Mouse (Mus musculus) midbrain, embryonic 16.5 days (tissue): ENCODE results near the gene Insm1. TPM values are rescaled to one million over a fixed set of nuclear protein-coding genes. Genes with fewer than 3 reads are reported as not detected.
A peak's percentile ranks its signal among the peaks of the same experiment; 100 is the strongest.

Source experiments
- ATAC-seq: fragments of 200-750 bp; cut with Nextera tagmentation; 2 replicates; pipeline ENCODE4 v1.8.0; 2017; ENCODE audit warnings: moderate TSS enrichment
- H3K27ac ChIP-seq: fragments of 300-500 bp; sonication (generic); 2 replicates; pipeline ENCODE4 v1.5.1; 2014; ENCODE audit warnings: mild to moderate bottlenecking, low read length, mixed read lengths
- H3K27me3 ChIP-seq: fragments of 300-500 bp; sonication (generic); 2 replicates; pipeline ENCODE4 v1.6.1; 2014; ENCODE audit warnings: low read depth, low read length, mixed read lengths; ENCODE audit not compliant: control insufficient read depth, insufficient read depth
- H3K36me3 ChIP-seq: fragments of 300-500 bp; sonication (generic); 2 replicates; pipeline ENCODE4 v1.6.1; 2014; ENCODE audit warnings: mild to moderate bottlenecking, low read length, moderate library complexity, mixed read lengths; ENCODE audit not compliant: control insufficient read depth, insufficient read depth
- H3K4me1 ChIP-seq: fragments of 300-500 bp; sonication (generic); 2 replicates; pipeline ENCODE4 v1.6.1; 2014; ENCODE audit warnings: mild to moderate bottlenecking, low read length, mixed read lengths; ENCODE audit not compliant: control insufficient read depth, insufficient read depth
- H3K4me2 ChIP-seq: fragments of 300-500 bp; sonication (generic); 2 replicates; pipeline ENCODE4 v1.6.1; 2014; ENCODE audit warnings: mild to moderate bottlenecking, low read length, mixed read lengths
- H3K4me3 ChIP-seq: fragments of 300-500 bp; sonication (generic); 2 replicates; pipeline ENCODE4 v1.5.1; 2014; ENCODE audit warnings: low read depth, mild to moderate bottlenecking, low read length, moderate library complexity, mixed read lengths
- H3K9ac ChIP-seq: fragments of 300-500 bp; sonication (generic); 2 replicates; pipeline ENCODE4 v1.6.1; 2014; ENCODE audit warnings: low read depth, low read length, mixed read lengths
- H3K9me3 ChIP-seq: fragments of 300-500 bp; sonication (generic); replicated peaks from 2 replicates; pipeline ENCODE4 v1.6.1; 2014; ENCODE audit warnings: mild to moderate bottlenecking, low read length, mixed read lengths; ENCODE audit not compliant: control insufficient read depth, poor library complexity, severe bottlenecking
- WGBS: fragments of 180-500 bp; shearing (Covaris S2); extraction: QIAGEN DNeasy Blood & Tissue Kit; methylation state at CpG from one replicate; pipeline ENCODE4 v1.1.7; 2014; 5-methylcytosine and 5-hydroxymethylcytosine counted together
- polyA plus RNA-seq: library from polyadenylated mRNA; unstranded; fragments of >200 nt; fragmentation: Nextera tagmentation; extraction: Ambion mirVana; gene quantifications from 2 replicates; pipeline ENCODE4 v1.2.1, GENCODE M21; 2015

Gene Insm1
- polyA plus RNA-seq, 1 experiment from 2014 or later: 2.7 TPM

GRCm38 (mm10) chr2:146239196-146239747 is 17.6 kb downstream of the Insm1 start:
- Histone ChIP-seq H3K4me1 (no peaks in the 10 kb centered on the region), H3K4me2 (no peak overlapping the region), H3K9me3 (no peaks in the 10 kb centered on the region), H3K27ac (no peak overlapping the region), H3K27me3 (no peaks in the 10 kb centered on the region), H3K9ac (no peak overlapping the region), H3K36me3 (0 out of 2 replicates have a peak, but pooled peaks cover 2% of the 10 kb centered on the region), H3K4me3 (no peak overlapping the region)
- ATAC-seq: no peak
- WGBS: 88% methylated on average over 4 of the region's 4 CpGs

GRCm38 (mm10) chr2:146244049-146244448 is 22.3 kb downstream of the Insm1 start:
- WGBS: 87% methylated on average over 2 of the region's 2 CpGs
- Histone ChIP-seq H3K4me1 (no peaks in the 10 kb centered on the region), H3K27ac (no peak overlapping the region), H3K9me3 (no peaks in the 10 kb centered on the region), H3K36me3 (0 out of 2 replicates have a peak, but pooled peaks cover 2% of the 10 kb centered on the region), H3K4me2 (no peak overlapping the region), H3K27me3 (no peaks in the 10 kb centered on the region), H3K9ac (no peak overlapping the region), H3K4me3 (no peak overlapping the region)
- ATAC-seq: no peak

- ATAC-seq: no peak
- Histone ChIP-seq H3K4me2 (no peak overlapping the region), H3K4me3 (no peak overlapping the region), H3K27me3 (no peaks in the 10 kb centered on the region), H3K9me3 (no peaks in the 10 kb centered on the region), H3K4me1 (no peaks in the 10 kb centered on the region), H3K36me3 (0 out of 2 replicates have a peak, but pooled peaks cover 2% of the 10 kb centered on the region), H3K9ac (no peak overlapping the region), H3K27ac (no peak overlapping the region)
- 57% methylated on average over 7 of the region's 7 CpGs for WGBS
These were observed 23.7 kb downstream of the Insm1 start for GRCm38 (mm10) chr2:146245401-146245800.

- Histone ChIP-seq H3K36me3 (0 out of 2 replicates have a peak, but pooled peaks cover 2% of the 10 kb centered on the region), H3K27ac (no peak overlapping the region), H3K27me3 (no peaks in the 10 kb centered on the region), H3K4me2 (no peak overlapping the region), H3K4me1 (no peaks in the 10 kb centered on the region), H3K4me3 (no peak overlapping the region), H3K9me3 (no peaks in the 10 kb centered on the region), H3K9ac (no peak overlapping the region)
- ATAC-seq: no peak
- WGBS: 76% methylated on average over 4 of the region's 4 CpGs
These were observed 24.8 kb downstream of the Insm1 start for GRCm38 (mm10) chr2:146246409-146247075.

GRCm38 (mm10) chr2:146247576-146247975 is 25.9 kb downstream of the Insm1 start:
- Histone ChIP-seq H3K36me3 (0 out of 2 replicates have a peak, but pooled peaks cover 2% of the 10 kb centered on the region), H3K27ac (no peak overlapping the region), H3K27me3 (no peaks in the 10 kb centered on the region), H3K4me1 (no peaks in the 10 kb centered on the region), H3K4me3 (no peak overlapping the region), H3K9ac (no peak overlapping the region), H3K9me3 (no peaks in the 10 kb centered on the region), H3K4me2 (no peak overlapping the region)
- ATAC-seq: no peak
- WGBS: 37% methylated on average over 6 of the region's 6 CpGs

GRCm38 (mm10) chr2:146249033-146249432 is 27.3 kb downstream of the Insm1 start:
- Histone ChIP-seq H3K9me3 (no peaks in the 10 kb centered on the region), H3K36me3 (0 out of 2 replicates have a peak, but pooled peaks cover under 1% of the 10 kb centered on the region), H3K4me1 (no peaks in the 10 kb centered on the region), H3K27ac (no peak overlapping the region), H3K4me2 (no peak overlapping the region), H3K4me3 (no peak overlapping the region), H3K9ac (no peak overlapping the region), H3K27me3 (no peaks in the 10 kb centered on the region)
- 50% methylated on average over 7 of the region's 7 CpGs for WGBS
- 0 out of 2 replicates have a peak, but pooled peaks have one; percentile 18 for ATAC-seq

GRCm38 (mm10) chr2:146250236-146250904 is 28.6 kb downstream of the Insm1 start:
- ATAC-seq: no peak

GRCm38 (mm10) chr2:146254387-146254786 is 32.7 kb downstream of the Insm1 start:
- H3K36me3 ChIP-seq: no peaks in the 10 kb centered on the region
- ATAC-seq: no peak
- H3K4me3 ChIP-seq: no peak overlapping the region
- H3K4me2 ChIP-seq: no peak overlapping the region
- H3K27me3 ChIP-seq: no peaks in the 10 kb centered on the region
- no peaks in the 10 kb centered on the region for H3K9me3 ChIP-seq
- H3K9ac ChIP-seq: no peak overlapping the region
- peaks cover 24% of the 10 kb centered on the region for H3K4me1 ChIP-seq
- no peak overlapping the region for H3K27ac ChIP-seq
- 83% methylated on average over 1 of the region's 1 CpGs for WGBS

More at GRCm38 (mm10) chr2:146250236-146250904, 28.6 kb downstream of the Insm1 start:
- H3K27me3 ChIP-seq: no peaks in the 10 kb centered on the region
- H3K9ac ChIP-seq: no peak overlapping the region
- no peaks in the 10 kb centered on the region for H3K9me3 ChIP-seq
- no peaks in the 10 kb centered on the region for H3K4me1 ChIP-seq
- WGBS: 59% methylated on average over 6 of the region's 6 CpGs
- no peak overlapping the region for H3K27ac ChIP-seq
- H3K4me2 ChIP-seq: no peak overlapping the region
- no peak overlapping the region for H3K4me3 ChIP-seq
- H3K36me3 ChIP-seq: no peaks in the 10 kb centered on the region

- Histone ChIP-seq H3K9ac (no peak overlapping the region), H3K4me2 (no peak overlapping the region), H3K9me3 (no peaks in the 10 kb centered on the region), H3K4me3 (no peak overlapping the region), H3K27ac (no peak overlapping the region), H3K4me1 (peaks cover 32% of the 10 kb centered on the region), H3K27me3 (no peaks in the 10 kb centered on the region), H3K36me3 (no peaks in the 10 kb centered on the region)
- no peak for ATAC-seq
These were observed 33.9 kb downstream of the Insm1 start for GRCm38 (mm10) chr2:146255636-146256035.
